Mouse (Mus musculus): ENCODE data around the gene Aanat. TPM values are rescaled to one million over a fixed set of nuclear protein-coding genes. Genes with fewer than 3 reads are reported as not detected.

Aanat gene
- not detected for polyA plus RNA-seq (2017; shearing (Covaris generic))

GRCm38 (mm10) chr11:116586310-116586709 lies at the start of gene Aanat:
Gene Aanat, plus strand, starts transcription at chr11:116586432.

GRCm38 (mm10) chr11:116581376-116581814 lies 4.8 kb upstream of the Aanat start, which contains the start of gene Ube2o:
Gene Ube2o, minus strand, starts transcription at chr11:116581447.

GRCm38 (mm10) chr11:116626299-116627071 lies 40.3 kb downstream of the Aanat start, which contains the start of gene Rhbdf2:
Gene Rhbdf2, minus strand, starts transcription at chr11:116627019.

Other genes starting within 250 kb of the Aanat start
- gene Rnf157, start 173.4 kb upstream of the Aanat start, polyA plus RNA-seq (2017; shearing (Covaris generic)), result 10 to 100 TPM in 1 of 2 experiments, 1 to 10 TPM in 1; 7.8 to 15.0 TPM
- gene Ubald2, start 152.3 kb upstream of the Aanat start, polyA plus RNA-seq (2017; shearing (Covaris generic)), result 10 to 100 TPM; 55.9 to 58.9 TPM
- gene Qrich2, start 120.2 kb upstream of the Aanat start, polyA plus RNA-seq (2017; shearing (Covaris generic)), result under 1 TPM in 1 of 2 experiments, not detected in 1; 0.50 TPM
- gene Prpsap1, start 92.2 kb upstream of the Aanat start, polyA plus RNA-seq (2017; shearing (Covaris generic)), result 100 to 1,000 TPM; 138 to 145 TPM
- 1 to 10 TPM in 1 of 2 experiments, under 1 TPM in 1; 0.16 to 2.7 TPM for gene Sphk1, start 55.5 kb upstream of the Aanat start, polyA plus RNA-seq (2017; shearing (Covaris generic))
- 10 to 100 TPM in 1 of 2 experiments, 1 to 10 TPM in 1; 7.7 to 10.1 TPM for gene Ube2o, start 5.0 kb upstream of the Aanat start, polyA plus RNA-seq (2017; shearing (Covaris generic))
- gene Rhbdf2, start 40.6 kb downstream of the Aanat start, polyA plus RNA-seq (2017; shearing (Covaris generic)), result 10 to 100 TPM; 11.4 to 23.4 TPM
- gene Prcd, start 67.1 kb downstream of the Aanat start, polyA plus RNA-seq (2017; shearing (Covaris generic)), result under 1 TPM in 1 of 2 experiments, not detected in 1; 0.82 TPM
- gene Cygb, start 67.9 kb downstream of the Aanat start, polyA plus RNA-seq (2017; shearing (Covaris generic)), result under 1 TPM in 1 of 2 experiments, not detected in 1; 0.16 TPM
- gene St6galnac1, start 189.1 kb downstream of the Aanat start, polyA plus RNA-seq (2017; shearing (Covaris generic)), result 1 to 10 TPM in 1 of 2 experiments, under 1 TPM in 1; 0.48 to 3.9 TPM
- 1 to 10 TPM in 1 of 2 experiments, not detected in 1; 1.4 TPM for gene Mxra7, start 241.6 kb downstream of the Aanat start, polyA plus RNA-seq (2017; shearing (Covaris generic))

Data from inflammation-experienced regulatory T-cells (primary cell).